Mouse (Mus musculus): ENCODE measurements around the gene Ntm. TPM values are rescaled to one million over a fixed set of nuclear protein-coding genes. Genes with fewer than 3 reads are reported as not detected.

Gene Ntm
- not detected for total RNA-seq (2023)

GRCm38 (mm10) chr9:29962978-29963377 is at the start of gene Ntm:
Gene Ntm (minus strand): TSS chr9:29963141.

Measured in CD4-positive naive resting alpha-beta T cell, adult 76 days (primary cell).